Mouse (Mus musculus): ENCODE results near the gene Tmem175. TPM values are rescaled to one million over a fixed set of nuclear protein-coding genes. Genes with fewer than 3 reads are reported as not detected.
A peak's percentile ranks its signal among the peaks of the same experiment; 100 is the strongest.

Gene Tmem175
- polyA plus RNA-seq, 1 experiment from 2014 or later, result 27.2 TPM

- DNase-seq (ENCODE audit: low spot score), result no peak
- no peaks in the 10 kb centered on the region for H3K36me3 ChIP-seq (replicated peaks; ENCODE audit: control insufficient read depth, insufficient read depth)
- H3K9ac ChIP-seq, result no peak overlapping the region
- no peaks in the 10 kb centered on the region for H3K4me1 ChIP-seq (replicated peaks; ENCODE audit: control insufficient read depth, insufficient read depth, low read length)
- H3K4me3 ChIP-seq (replicated peaks; ENCODE audit: low read length), result no peak overlapping the region
- H3K9me3 ChIP-seq (ENCODE audit: control insufficient read depth, low read length), result no peaks in the 10 kb centered on the region
- ATAC-seq (ENCODE audit: low FRiP score), result no peak
- no peak overlapping the region for H3K4me2 ChIP-seq (replicated peaks)
- H3K27me3 ChIP-seq (ENCODE audit: control insufficient read depth, insufficient read depth, low read length), result peaks cover 18% of the 10 kb centered on the region; the same call in 1 of the 2 replicates
- WGBS, result 66% methylated on average over 5 of the region's 5 CpGs
- no peak overlapping the region for H3K27ac ChIP-seq
Observed at GRCm38 (mm10) chr5:108689091-108689490, 59.5 kb downstream of the Tmem175 start.

- Histone ChIP-seq H3K36me3 (replicated peaks; ENCODE audit: control insufficient read depth, insufficient read depth) (no peaks in the 10 kb centered on the region), H3K4me3 (replicated peaks; ENCODE audit: low read length) (no peak overlapping the region), H3K27me3 (ENCODE audit: control insufficient read depth, insufficient read depth, low read length) (peaks cover 30% of the 10 kb centered on the region; the same call in 1 of the 2 replicates), H3K9ac (no peak overlapping the region), H3K4me2 (replicated peaks) (no peak overlapping the region), H3K4me1 (replicated peaks; ENCODE audit: control insufficient read depth, insufficient read depth, low read length) (0 out of 2 replicates have a peak, but pooled peaks cover 5% of the 10 kb centered on the region), H3K9me3 (ENCODE audit: control insufficient read depth, low read length) (no peaks in the 10 kb centered on the region), H3K27ac (no peak overlapping the region)
- ATAC-seq (ENCODE audit: low FRiP score) (no peak), DNase-seq (ENCODE audit: low spot score) (no peak)
- 71% methylated on average over 4 of the region's 4 CpGs for WGBS
Observed at GRCm38 (mm10) chr5:108691152-108691551, 61.6 kb downstream of the Tmem175 start.

- H3K4me3 ChIP-seq (replicated peaks; ENCODE audit: low read length), result peak within 1 kb of the TSS; percentile 50; the same call in 1 of the 2 replicates
- no peaks in the 10 kb centered on the region for H3K36me3 ChIP-seq (replicated peaks; ENCODE audit: control insufficient read depth, insufficient read depth)
- no peak within 1 kb of the TSS for H3K27ac ChIP-seq
- DNase-seq (ENCODE audit: low spot score) (no peak), ATAC-seq (ENCODE audit: low FRiP score) (no peak)
- no peak within 1 kb of the TSS for H3K9ac ChIP-seq
- WGBS, result 3% methylated on average over 16 of the region's 18 CpGs
- H3K4me2 ChIP-seq (replicated peaks), result peak within 1 kb of the TSS; percentile 89
- H3K9me3 ChIP-seq (ENCODE audit: control insufficient read depth, low read length), result no peaks in the 10 kb centered on the region
- peaks cover 30% of the 10 kb centered on the region; the same call in 1 of the 2 replicates for H3K27me3 ChIP-seq (ENCODE audit: control insufficient read depth, insufficient read depth, low read length)
- H3K4me1 ChIP-seq (replicated peaks; ENCODE audit: control insufficient read depth, insufficient read depth, low read length), result peaks cover 9% of the 10 kb centered on the region; the same call in 1 of the 2 replicates
Observed at GRCm38 (mm10) chr5:108692271-108692670, 62.7 kb downstream of the Tmem175 start, which contains the start of gene Fgfrl1. TSS of gene Fgfrl1 (plus strand) at chr5:108692382.

- peak; percentile 93 for ATAC-seq (ENCODE audit: low FRiP score)
- Histone ChIP-seq H3K4me3 (replicated peaks; ENCODE audit: low read length) (peak overlapping the region; percentile 50), H3K27me3 (ENCODE audit: control insufficient read depth, insufficient read depth, low read length) (peaks cover 30% of the 10 kb centered on the region; the same call in 1 of the 2 replicates), H3K4me2 (replicated peaks) (peak overlapping the region; percentile 89), H3K9me3 (ENCODE audit: control insufficient read depth, low read length) (no peaks in the 10 kb centered on the region), H3K36me3 (replicated peaks; ENCODE audit: control insufficient read depth, insufficient read depth) (no peaks in the 10 kb centered on the region), H3K4me1 (replicated peaks; ENCODE audit: control insufficient read depth, insufficient read depth, low read length) (peaks cover 9% of the 10 kb centered on the region; the same call in 1 of the 2 replicates), H3K27ac (no peak overlapping the region), H3K9ac (peak overlapping the region; percentile 50)
- WGBS, result 2% methylated on average over 34 of the region's 43 CpGs
- peak; percentile 83 for DNase-seq (ENCODE audit: low spot score)
Observed at GRCm38 (mm10) chr5:108693872-108694288, 64.3 kb downstream of the Tmem175 start.

- Histone ChIP-seq H3K36me3 (replicated peaks; ENCODE audit: control insufficient read depth, insufficient read depth) (no peaks in the 10 kb centered on the region), H3K4me3 (replicated peaks; ENCODE audit: low read length) (peak overlapping the region; percentile 50), H3K27ac (no peak overlapping the region), H3K4me1 (replicated peaks; ENCODE audit: control insufficient read depth, insufficient read depth, low read length) (peaks cover 9% of the 10 kb centered on the region; the same call in 1 of the 2 replicates), H3K27me3 (ENCODE audit: control insufficient read depth, insufficient read depth, low read length) (peaks cover 30% of the 10 kb centered on the region; the same call in 1 of the 2 replicates), H3K9me3 (ENCODE audit: control insufficient read depth, low read length) (no peaks in the 10 kb centered on the region), H3K9ac (peak overlapping the region; percentile 50), H3K4me2 (replicated peaks) (peak overlapping the region; percentile 89)
- ATAC-seq (ENCODE audit: low FRiP score) (peak; percentile 44), DNase-seq (ENCODE audit: low spot score) (no peak)
- WGBS, result under 1% methylated on average over 84 of the region's 99 CpGs
Observed at GRCm38 (mm10) chr5:108694352-108695261, 65.0 kb downstream of the Tmem175 start.

- no peak overlapping the region for H3K4me3 ChIP-seq (replicated peaks; ENCODE audit: low read length)
- H3K4me1 ChIP-seq (replicated peaks; ENCODE audit: control insufficient read depth, insufficient read depth, low read length), result peaks cover 9% of the 10 kb centered on the region; the same call in 1 of the 2 replicates
- DNase-seq (ENCODE audit: low spot score), result no peak
- H3K9me3 ChIP-seq (ENCODE audit: control insufficient read depth, low read length), result no peaks in the 10 kb centered on the region
- peaks cover 30% of the 10 kb centered on the region; the same call in 1 of the 2 replicates for H3K27me3 ChIP-seq (ENCODE audit: control insufficient read depth, insufficient read depth, low read length)
- H3K36me3 ChIP-seq (replicated peaks; ENCODE audit: control insufficient read depth, insufficient read depth), result no peaks in the 10 kb centered on the region
- no peak for ATAC-seq (ENCODE audit: low FRiP score)
- no peak overlapping the region for H3K27ac ChIP-seq
- 95% methylated on average over 12 of the region's 12 CpGs for WGBS
- no peak overlapping the region for H3K9ac ChIP-seq
- no peak overlapping the region for H3K4me2 ChIP-seq (replicated peaks)
Observed at GRCm38 (mm10) chr5:108695861-108696260, 66.3 kb downstream of the Tmem175 start.

- no peak overlapping the region for H3K4me2 ChIP-seq (replicated peaks)
- 65% methylated on average over 3 of the region's 3 CpGs for WGBS
- peaks cover 9% of the 10 kb centered on the region; the same call in 1 of the 2 replicates for H3K4me1 ChIP-seq (replicated peaks; ENCODE audit: control insufficient read depth, insufficient read depth, low read length)
- ATAC-seq (ENCODE audit: low FRiP score) (no peak), DNase-seq (ENCODE audit: low spot score) (no peak)
- no peak overlapping the region for H3K9ac ChIP-seq
- H3K27me3 ChIP-seq (ENCODE audit: control insufficient read depth, insufficient read depth, low read length), result peaks cover 30% of the 10 kb centered on the region; the same call in 1 of the 2 replicates
- H3K4me3 ChIP-seq (replicated peaks; ENCODE audit: low read length), result no peak overlapping the region
- H3K9me3 ChIP-seq (ENCODE audit: control insufficient read depth, low read length), result no peaks in the 10 kb centered on the region
- H3K27ac ChIP-seq, result peak overlapping the region; percentile 14; the same call in 1 of the 2 replicates
- no peaks in the 10 kb centered on the region for H3K36me3 ChIP-seq (replicated peaks; ENCODE audit: control insufficient read depth, insufficient read depth)
Observed at GRCm38 (mm10) chr5:108696542-108696941, 67.0 kb downstream of the Tmem175 start.

- Histone ChIP-seq H3K9ac (no peak overlapping the region), H3K9me3 (ENCODE audit: control insufficient read depth, low read length) (no peaks in the 10 kb centered on the region), H3K27me3 (ENCODE audit: control insufficient read depth, insufficient read depth, low read length) (peaks cover 23% of the 10 kb centered on the region; the same call in 1 of the 2 replicates), H3K4me3 (replicated peaks; ENCODE audit: low read length) (no peak overlapping the region), H3K4me2 (replicated peaks) (no peak overlapping the region), H3K4me1 (replicated peaks; ENCODE audit: control insufficient read depth, insufficient read depth, low read length) (peaks cover 9% of the 10 kb centered on the region; the same call in 1 of the 2 replicates), H3K27ac (peak overlapping the region; percentile 47), H3K36me3 (replicated peaks; ENCODE audit: control insufficient read depth, insufficient read depth) (no peaks in the 10 kb centered on the region)
- WGBS, result 21% methylated on average over 4 of the region's 4 CpGs
- ATAC-seq (ENCODE audit: low FRiP score), result peak; percentile 38; the same call in 1 of the 2 replicates
- peak; percentile 52 for DNase-seq (ENCODE audit: low spot score)
Observed at GRCm38 (mm10) chr5:108697341-108697753, 67.8 kb downstream of the Tmem175 start.

Measured in hindbrain, embryonic 14.5 days (tissue).